Mouse (Mus musculus) CH12.LX (cell line): ENCODE measurements around the gene Gtf3c1. TPM values are rescaled to one million over a fixed set of nuclear protein-coding genes. Genes with fewer than 3 reads are reported as not detected.

ENCODE experiments used
- DNase-seq: peaks from one replicate; pipeline ENCODE4 v3.0.0-alpha.2; 2013; ENCODE audit errors: extremely low read depth
- H3K27ac ChIP-seq: 2 replicates; pipeline ENCODE4 v1.5.1; 2012; ENCODE audit warnings: low read depth, mild to moderate bottlenecking, control low read depth, moderate library complexity; ENCODE audit not compliant: insufficient read depth
- H3K27me3 ChIP-seq: replicated peaks from 2 replicates; pipeline ENCODE3; 2012; ENCODE audit warnings: inconsistent platforms
- H3K36me3 ChIP-seq, 2 experiments: replicated peaks in 1 of 2; 2 replicates each; pipeline versions ENCODE3 to v1.6.1; 2012; ENCODE audit warnings: inconsistent platforms in 1 of 2, low read length in 1 of 2, mild to moderate bottlenecking in 1 of 2, mixed read lengths in 1 of 2, moderate library complexity in 1 of 2; ENCODE audit not compliant: control insufficient read depth in 1 of 2, insufficient read depth in 1 of 2
- H3K4me1 ChIP-seq, 2 experiments: 2 replicates each; pipeline ENCODE4 v1.6.1; 2012; ENCODE audit warnings: inconsistent platforms in 1 of 2, moderate library complexity in 1 of 2; ENCODE audit not compliant: insufficient read depth in 2 of 2, control insufficient read depth in 1 of 2
- H3K4me2 ChIP-seq: 2 replicates; pipeline ENCODE4 v1.6.1; 2012; ENCODE audit warnings: low read depth, mild to moderate bottlenecking, control low read depth; ENCODE audit not compliant: poor library complexity, insufficient read depth, severe bottlenecking
- H3K4me3 ChIP-seq, 3 experiments: fragments of 150-350 bp in 1 of 3; sonication (generic) in 1 of 3; replicated peaks in 1 of 3; 2 replicates each; pipeline versions ENCODE3 to v1.5.1; 2011 to 2012; ENCODE audit warnings: low read depth in 2 of 3, low read length in 2 of 3, mild to moderate bottlenecking in 2 of 3, moderate library complexity in 2 of 3, control low read depth in 1 of 3, improper control_type of control experiment in 1 of 3, inconsistent platforms in 1 of 3, mixed read lengths in 1 of 3; ENCODE audit not compliant: poor library complexity in 1 of 3
- H3K79me2 ChIP-seq: replicated peaks from 2 replicates; pipeline ENCODE4 v1.6.1; 2012; ENCODE audit warnings: mild to moderate bottlenecking, moderate library complexity; ENCODE audit not compliant: control insufficient read depth, poor library complexity, insufficient read depth, severe bottlenecking; ENCODE audit errors: extremely low read depth
- H3K9ac ChIP-seq: 2 replicates; pipeline ENCODE4 v1.6.1; 2012; ENCODE audit warnings: low read depth, mild to moderate bottlenecking, control low read depth, moderate library complexity; ENCODE audit not compliant: insufficient read depth
- H3K9me3 ChIP-seq: replicated peaks from 2 replicates; pipeline ENCODE3; 2012; ENCODE audit warnings: low read length, inconsistent platforms, mixed read lengths
- BHLHE40 ChIP-seq: IDR thresholded peaks from 2 replicates; pipeline ENCODE4 v1.6.1; 2011; ENCODE audit warnings: mild to moderate bottlenecking, low read depth, low read length, improper control_type of control experiment
- CHD1 ChIP-seq: IDR thresholded peaks from 2 replicates; pipeline ENCODE4 v1.6.1; 2012; ENCODE audit warnings: low read depth, low read length, improper control_type of control experiment, inconsistent platforms
- CHD2 ChIP-seq: IDR thresholded peaks from 2 replicates; pipeline ENCODE4 v1.6.1; 2011; ENCODE audit warnings: low read length, improper control_type of control experiment
- CTCF ChIP-seq, 2 experiments: IDR thresholded peaks in 1 of 2; conservative IDR thresholded peaks in 1 of 2; 2 replicates each; pipeline ENCODE4 v1.5.1; 2011 to 2012; ENCODE audit warnings: low read depth in 2 of 2, low read length in 2 of 2, improper control_type of control experiment in 1 of 2, inconsistent platforms in 1 of 2, mild to moderate bottlenecking in 1 of 2, moderate library complexity in 1 of 2
- E2F4 ChIP-seq: IDR thresholded peaks from 2 replicates; pipeline ENCODE4 v1.6.1; 2011; ENCODE audit warnings: low read depth, low read length, improper control_type of control experiment; ENCODE audit not compliant: insufficient replicate concordance
- ELF1 ChIP-seq: IDR thresholded peaks from 2 replicates; pipeline ENCODE4 v1.6.1; 2014; ENCODE audit warnings: low read depth, mild to moderate bottlenecking, inconsistent platforms, low read length, improper control_type of control experiment
- EP300 ChIP-seq: IDR thresholded peaks from 2 replicates; pipeline ENCODE4 v1.6.1; 2011; ENCODE audit warnings: low read length, improper control_type of control experiment
- ETS1 ChIP-seq: conservative IDR thresholded peaks from 2 replicates; pipeline ENCODE4 v1.6.1; 2012; ENCODE audit warnings: low read depth, mild to moderate bottlenecking, inconsistent platforms, low read length, improper control_type of control experiment, moderate library complexity
- GABPA ChIP-seq: IDR thresholded peaks from 2 replicates; pipeline ENCODE4 v1.6.1; 2012; ENCODE audit warnings: low read depth, low read length, improper control_type of control experiment, inconsistent platforms; ENCODE audit not compliant: insufficient replicate concordance
- HCFC1 ChIP-seq: IDR thresholded peaks from 2 replicates; pipeline ENCODE4 v1.6.1; 2012; ENCODE audit warnings: low read depth, mild to moderate bottlenecking, inconsistent platforms, low read length, improper control_type of control experiment
- IRF4 ChIP-seq: IDR thresholded peaks from 2 replicates; pipeline ENCODE4 v1.6.1; 2014; ENCODE audit warnings: low read depth, mild to moderate bottlenecking, inconsistent platforms, low read length, improper control_type of control experiment
- JUN ChIP-seq: IDR thresholded peaks from 2 replicates; pipeline ENCODE4 v1.6.1; 2011; ENCODE audit warnings: low read depth, mild to moderate bottlenecking, low read length, improper control_type of control experiment, moderate library complexity; ENCODE audit not compliant: insufficient read depth
- JUND ChIP-seq: conservative IDR thresholded peaks from 2 replicates; pipeline ENCODE4 v1.6.1; 2011; ENCODE audit warnings: low read depth, low read length, improper control_type of control experiment
- KAT2A ChIP-seq: IDR thresholded peaks from 2 replicates; pipeline ENCODE4 v1.6.1; 2012; ENCODE audit warnings: low read length, improper control_type of control experiment, inconsistent platforms; ENCODE audit not compliant: insufficient replicate concordance
- MAFK ChIP-seq: IDR thresholded peaks from 2 replicates; pipeline ENCODE4 v1.6.1; 2011; ENCODE audit warnings: low read length, improper control_type of control experiment; ENCODE audit not compliant: insufficient replicate concordance
- MAX ChIP-seq: IDR thresholded peaks from 2 replicates; pipeline ENCODE4 v1.6.1; 2011; ENCODE audit warnings: low read length, improper control_type of control experiment
- MAZ ChIP-seq: IDR thresholded peaks from 2 replicates; pipeline ENCODE4 v1.6.1; 2012; ENCODE audit warnings: low read depth, mild to moderate bottlenecking, inconsistent platforms, low read length, improper control_type of control experiment, moderate library complexity
- MEF2A ChIP-seq: IDR thresholded peaks from 2 replicates; pipeline ENCODE4 v1.6.1; 2014; ENCODE audit warnings: low read depth, mild to moderate bottlenecking, inconsistent platforms, low read length, improper control_type of control experiment, borderline replicate concordance
- MXI1 ChIP-seq: IDR thresholded peaks from 2 replicates; pipeline ENCODE4 v1.6.1; 2011; ENCODE audit warnings: mild to moderate bottlenecking, low read depth, low read length, improper control_type of control experiment
- MYC ChIP-seq: IDR thresholded peaks from 2 replicates; pipeline ENCODE4 v1.6.1; 2011; ENCODE audit warnings: low read depth, mild to moderate bottlenecking, improper control_type of control experiment, low read length
- NELFE ChIP-seq: IDR thresholded peaks from 2 replicates; pipeline ENCODE4 v1.6.1; 2011; ENCODE audit warnings: low read depth, low read length, improper control_type of control experiment
- NRF1 ChIP-seq: IDR thresholded peaks from 2 replicates; pipeline ENCODE4 v1.6.1; 2014; ENCODE audit warnings: low read depth, mild to moderate bottlenecking, inconsistent platforms, low read length, improper control_type of control experiment, moderate library complexity
- PAX5 ChIP-seq: IDR thresholded peaks from 2 replicates; pipeline ENCODE4 v1.6.1; 2012; ENCODE audit warnings: low read length, inconsistent platforms, mixed read lengths
- POLR2A ChIP-seq: IDR thresholded peaks from 2 replicates; pipeline ENCODE4 v1.6.1; 2011; ENCODE audit warnings: low read depth, mild to moderate bottlenecking, improper control_type of control experiment, low read length
- POLR2AphosphoS2 ChIP-seq: IDR thresholded peaks from 2 replicates; pipeline ENCODE4 v1.6.1; 2011; ENCODE audit warnings: low read depth, low read length, improper control_type of control experiment
- RAD21 ChIP-seq: IDR thresholded peaks from 2 replicates; pipeline ENCODE4 v1.6.1; 2011; ENCODE audit warnings: low read depth, mild to moderate bottlenecking, low read length, improper control_type of control experiment, moderate library complexity
- RCOR1 ChIP-seq: conservative IDR thresholded peaks from 2 replicates; pipeline ENCODE4 v1.6.1; 2012; ENCODE audit warnings: low read depth, mild to moderate bottlenecking, inconsistent platforms, low read length, improper control_type of control experiment
- SIN3A ChIP-seq: IDR thresholded peaks from 2 replicates; pipeline ENCODE4 v1.6.1; 2012; ENCODE audit warnings: low read length, improper control_type of control experiment, inconsistent platforms
- SMC3 ChIP-seq: IDR thresholded peaks from 2 replicates; pipeline ENCODE4 v1.6.1; 2011; ENCODE audit warnings: low read depth, low read length, improper control_type of control experiment
- TBP ChIP-seq: conservative IDR thresholded peaks from 2 replicates; pipeline ENCODE4 v1.6.1; 2011; ENCODE audit warnings: low read depth, low read length, improper control_type of control experiment
- TCF12 ChIP-seq: IDR thresholded peaks from 2 replicates; pipeline ENCODE4 v1.6.1; 2014; ENCODE audit warnings: low read depth, mild to moderate bottlenecking, inconsistent platforms, low read length, improper control_type of control experiment
- UBTF ChIP-seq: IDR thresholded peaks from 2 replicates; pipeline ENCODE4 v1.6.1; 2012; ENCODE audit warnings: low read depth, mild to moderate bottlenecking, inconsistent platforms, low read length, improper control_type of control experiment, moderate library complexity
- USF1 ChIP-seq: IDR thresholded peaks from 2 replicates; pipeline ENCODE4 v1.6.1; 2014; ENCODE audit warnings: low read depth, mild to moderate bottlenecking, inconsistent platforms, low read length, improper control_type of control experiment
- USF2 ChIP-seq: conservative IDR thresholded peaks from 2 replicates; pipeline ENCODE4 v1.6.1; 2011; ENCODE audit warnings: low read depth, low read length, improper control_type of control experiment
- ZC3H11A ChIP-seq: IDR thresholded peaks from 2 replicates; pipeline ENCODE4 v1.6.1; 2012; ENCODE audit warnings: low read depth, mild to moderate bottlenecking, inconsistent platforms, low read length, improper control_type of control experiment
- ZKSCAN1 ChIP-seq: IDR thresholded peaks from 2 replicates; pipeline ENCODE4 v1.6.1; 2012; ENCODE audit warnings: low read depth, inconsistent platforms, low read length, improper control_type of control experiment, borderline replicate concordance
- ZMIZ1 ChIP-seq: IDR thresholded peaks from 2 replicates; pipeline ENCODE4 v1.6.1; 2012; ENCODE audit warnings: low read depth, mild to moderate bottlenecking, inconsistent platforms, low read length, improper control_type of control experiment
- ZNF384 ChIP-seq: IDR thresholded peaks from 2 replicates; pipeline ENCODE4 v1.6.1; 2012; ENCODE audit warnings: low read depth, low read length, improper control_type of control experiment, inconsistent platforms
- dilution Hi-C: fragments of 300-500 bp; cut with MboI; formaldehyde crosslinking; loops from 2 replicates; pipeline ENCODE4 v1.14.3; 2020; ENCODE audit warnings: low sequenced_read_pairs; ENCODE audit not compliant: extremely low pct_unique_long_range_greater_than_20kb, extremely low pct_ligation_motif_present
- in situ Hi-C: fragments of 300-500 bp; cut with MboI; formaldehyde crosslinking; loops from 3 replicates; pipeline ENCODE4 v1.14.3; 2019; ENCODE audit warnings: low sequenced_read_pairs, low pct_ligation_motif_present, low pct_unique_long_range_greater_than_20kb, mixed read lengths
- polyA plus RNA-seq: library from polyadenylated mRNA; unstranded; fragments of >175 nt; gene quantifications from 2 replicates; pipeline ENCODE4 v1.2.1, GENCODE M21; 2012; ENCODE audit warnings: low read depth; ENCODE audit not compliant: insufficient read length
- total RNA-seq, 2 experiments: library from RNA; depleted of rRNA; stranded (reverse); fragments of 300-350 nt in 1 of 2; fragments of >200 nt in 1 of 2; gene quantifications; 2 replicates each; pipeline ENCODE4 v1.2.3; 2012 to 2014

The Gtf3c1 gene
- total and polyA plus RNA-seq, 3 experiments: 20.2 to 48.4 (median 46.8) TPM

DNA sequence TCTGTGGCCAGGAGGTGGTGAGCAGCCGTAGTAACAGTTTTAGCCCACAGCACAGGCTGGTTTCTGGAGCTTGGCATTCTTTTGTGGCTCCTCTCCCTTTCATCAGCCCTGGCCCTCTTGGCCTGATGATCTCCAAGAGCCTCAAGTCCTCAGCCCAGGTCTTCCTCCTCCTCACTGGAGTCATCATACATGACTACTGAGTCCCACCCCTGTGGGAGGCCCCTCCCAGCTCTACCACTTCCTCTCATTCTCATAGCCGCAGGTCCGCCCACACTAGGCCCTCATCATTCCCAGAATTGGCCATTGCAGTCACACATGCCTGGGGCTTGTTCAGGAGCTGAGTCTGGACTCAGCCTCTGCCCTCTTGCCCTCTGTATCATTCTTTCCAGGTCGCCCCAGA lies 113.7 kb downstream of the Gtf3c1 start:
- H3K36me3 ChIP-seq: no peaks in the 10 kb centered on the region
- H3K79me2 ChIP-seq: no peaks in the 10 kb centered on the region
- H3K9me3 ChIP-seq: no peaks in the 10 kb centered on the region
- no peaks in the 10 kb centered on the region for H3K27me3 ChIP-seq
- TF ChIP-seq TCF12 (peak; percentile 71; the same call in 1 of the 2 replicates), MAFK (no peak), MYC (no peak), MXI1 (no peak), MAX (no peak), CHD1 (no peak; the same call in 1 of the 2 replicates), TBP (peak; percentile 58; the same call in 1 of the 2 replicates), ZNF384 (no peak), ZC3H11A (no peak), ETS1 (peak; percentile 43), POLR2AphosphoS2 (no peak), SMC3 (no peak), NELFE (peak; percentile 62), ELF1 (peak; percentile 52), PAX5 (no peak), GABPA (no peak), ZKSCAN1 (no peak), MEF2A (peak; percentile 48; the same call in 1 of the 2 replicates), JUND (no peak), E2F4 (no peak), CTCF (conservative IDR thresholded peaks at IDR 0.05 in 1 of 2, IDR thresholded peaks at IDR 0.05 in 1 of 2; ENCODE audit: low read depth in 2 of 2, low read length in 2 of 2) (no peak), BHLHE40 (peak; percentile 32; the same call in 1 of the 2 replicates), KAT2A (no peak), MAZ (peak; percentile 40; the same call in 1 of the 2 replicates), POLR2A (peak; percentile 50), NRF1 (no peak), JUN (no peak), EP300 (no peak), HCFC1 (no peak; the same call in 1 of the 2 replicates), UBTF (no peak), USF1 (no peak), SIN3A (no peak), CHD2 (no peak), ZMIZ1 (peak; percentile 48; the same call in 1 of the 2 replicates), IRF4 (peak; percentile 44), RCOR1 (no peak), USF2 (no peak), RAD21 (no peak)
- TF ChIP-seq, all 38 proteins: peak for 11
- Histone ChIP-seq H3K4me2 (peak overlapping the region; percentile 45; the same call in 1 of the 2 replicates), H3K9ac (no peak overlapping the region), H3K4me1 (peaks cover 45 to 77% of the 10 kb centered on the region in 2 experiments), H3K4me3 (peak overlapping the region in 1 of 3 experiments; percentile 0), H3K27ac (peak overlapping the region; percentile 26; the same call in 1 of the 2 replicates)
- dilution Hi-C loops (no loop called here), in situ Hi-C loops (no loop called here)
- peak; percentile 63 for DNase-seq
